Mouse (Mus musculus): Measurements from ENCODE around the gene Gpr173. TPM values are rescaled to one million over a fixed set of nuclear protein-coding genes. Genes with fewer than 3 reads are reported as not detected.
"Not testable (repeated sequence)": the region's sequence is repeated elsewhere in the genome, so short reads cannot be mapped to it uniquely, and the experiment has no call there.

The Gpr173 gene
- polyA plus RNA-seq, 1 experiment from 2014 or later, result 12.2 TPM

DNA sequence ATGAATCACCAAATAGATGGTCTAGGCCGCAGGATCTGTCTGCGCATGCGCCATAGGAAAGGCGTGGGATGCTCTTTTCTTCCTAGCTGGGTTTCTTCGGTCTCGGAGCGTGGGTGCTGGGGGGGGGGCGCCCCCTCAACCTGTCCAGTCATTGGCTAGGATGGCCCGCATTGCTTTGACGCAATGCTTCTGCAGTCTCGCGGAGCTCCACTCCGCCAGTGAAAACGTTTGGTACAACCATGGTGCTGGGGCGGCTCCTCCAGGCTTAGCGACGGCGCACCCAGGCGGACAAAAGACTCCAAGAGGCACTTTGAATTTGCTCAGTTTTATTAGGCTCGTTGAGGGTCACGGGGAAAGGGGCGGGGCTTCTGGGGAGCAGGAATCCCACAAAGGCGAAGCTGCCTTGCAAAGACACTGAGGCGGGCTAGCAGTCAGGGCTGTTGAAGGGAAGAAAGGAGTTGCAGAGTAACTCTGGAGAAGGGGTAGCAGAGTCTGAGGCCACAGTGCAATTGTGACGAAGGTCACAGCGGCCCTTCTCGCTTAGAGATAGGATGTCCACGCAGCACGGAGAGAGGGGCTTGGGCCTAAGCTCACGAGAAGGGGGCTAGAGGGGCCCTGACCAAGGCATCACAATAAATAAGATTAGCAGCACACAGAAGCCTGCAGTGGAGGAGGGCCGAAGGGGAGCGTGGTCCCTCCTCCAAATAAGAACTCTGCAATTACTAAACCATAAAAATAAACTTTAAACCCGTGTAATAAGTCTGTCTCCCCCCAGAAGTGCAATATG lies 31.8 kb downstream of the Gpr173 start:
- ATAC-seq, result peak; percentile 100
- peak overlapping the region; percentile 95 for H3K27ac ChIP-seq
- peak overlapping the region; percentile 53 for H3K4me2 ChIP-seq (replicated peaks)
- H3K27me3 ChIP-seq, result peaks cover 69% of the 10 kb centered on the region
- peak overlapping the region; percentile 68 for H3K9ac ChIP-seq (replicated peaks)
- peaks cover 19% of the 10 kb centered on the region for H3K36me3 ChIP-seq
- peaks cover 29% of the 10 kb centered on the region for H3K4me1 ChIP-seq (replicated peaks)
- peak overlapping the region; percentile 29 for H3K4me3 ChIP-seq (replicated peaks)
- H3K9me3 ChIP-seq, result no peaks in the 10 kb centered on the region
- 14% methylated on average over 33 of the region's 33 CpGs for WGBS

GRCm38 (mm10) chrX:152336123-152336522 lies 32.4 kb downstream of the Gpr173 start:
- peak overlapping the region; percentile 20; the same call in 1 of the 2 replicates for H3K4me2 ChIP-seq (replicated peaks)
- peak; percentile 55 for ATAC-seq
- peak overlapping the region; percentile 95 for H3K27ac ChIP-seq
- H3K9ac ChIP-seq (replicated peaks); H3K4me3 ChIP-seq (replicated peaks); H3K9me3 ChIP-seq: not testable (repeated sequence)
- peaks cover 27% of the 10 kb centered on the region for H3K4me1 ChIP-seq (replicated peaks)
- WGBS, result 53% methylated on average over 4 of the region's 4 CpGs
- H3K36me3 ChIP-seq, result peaks cover 19% of the 10 kb centered on the region
- peaks cover 63% of the 10 kb centered on the region for H3K27me3 ChIP-seq

GRCm38 (mm10) chrX:152329400-152329799 lies 39.1 kb downstream of the Gpr173 start:
- not testable (repeated sequence) for H3K4me2 ChIP-seq (replicated peaks); H3K4me1 ChIP-seq (replicated peaks); H3K36me3 ChIP-seq; ATAC-seq; H3K4me3 ChIP-seq (replicated peaks); H3K9ac ChIP-seq (replicated peaks); H3K9me3 ChIP-seq; H3K27ac ChIP-seq
- H3K27me3 ChIP-seq, result peaks cover 62% of the 10 kb centered on the region

GRCm38 (mm10) chrX:152327689-152328052 lies 40.8 kb downstream of the Gpr173 start:
- 28% methylated on average over 8 of the region's 8 CpGs for WGBS
- H3K4me1 ChIP-seq (replicated peaks), result peaks cover 8% of the 10 kb centered on the region
- no peaks in the 10 kb centered on the region for H3K36me3 ChIP-seq
- no peak; the same call in 1 of the 2 replicates for ATAC-seq
- no peaks in the 10 kb centered on the region for H3K9me3 ChIP-seq
- 0 out of 2 replicates have a peak overlapping the region, but pooled peaks have one; percentile 23 for H3K9ac ChIP-seq (replicated peaks)
- peaks cover 60% of the 10 kb centered on the region for H3K27me3 ChIP-seq
- H3K4me2 ChIP-seq (replicated peaks), result peak overlapping the region; percentile 61
- H3K4me3 ChIP-seq (replicated peaks), result peak overlapping the region; percentile 58
- peak overlapping the region; percentile 31; the same call in 1 of the 2 replicates for H3K27ac ChIP-seq

DNA sequence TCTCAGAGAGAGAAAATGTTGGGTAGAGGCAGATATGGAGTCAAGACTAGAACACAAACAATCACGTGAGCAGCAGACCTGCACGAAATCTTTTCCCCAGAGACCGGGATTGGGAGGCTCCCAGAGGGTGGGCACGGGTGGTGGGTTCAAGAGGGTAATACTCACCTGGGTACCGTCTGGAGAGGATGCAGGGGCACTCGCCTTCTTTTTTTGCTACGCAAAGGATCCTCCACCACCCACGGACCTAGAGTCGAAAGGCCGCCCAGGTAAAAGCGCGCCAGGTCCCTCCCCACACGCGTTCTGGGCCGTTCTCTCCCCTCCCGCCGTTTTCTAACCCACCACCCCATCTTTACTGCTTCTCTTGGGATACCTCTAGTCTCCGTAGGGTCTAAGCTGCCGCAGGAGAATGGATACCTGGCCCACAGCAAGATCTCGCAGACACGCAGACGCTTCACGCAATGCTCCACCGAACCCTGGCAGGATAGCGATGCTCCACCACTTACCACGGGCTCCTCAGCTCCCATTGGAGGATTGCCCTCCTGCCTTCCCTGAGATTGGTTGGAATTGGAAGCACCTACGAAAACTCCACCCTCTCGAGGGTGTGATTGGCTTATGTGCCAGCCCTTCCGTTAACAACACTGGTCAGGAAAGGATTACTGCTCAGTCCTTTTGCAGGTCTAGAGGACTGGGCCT lies 41.4 kb downstream of the Gpr173 start, which contains the start of gene Kantr:
Gene Kantr, minus strand, starts transcription at position 500 of the 693 bp plus-strand sequence.
- Histone ChIP-seq H3K9ac (replicated peaks) (peak within 1 kb of the TSS; percentile 73), H3K4me3 (replicated peaks) (peak within 1 kb of the TSS; percentile 58), H3K4me2 (replicated peaks) (peak within 1 kb of the TSS; percentile 61), H3K4me1 (replicated peaks) (peaks cover 8% of the 10 kb centered on the region), H3K27me3 (peaks cover 62% of the 10 kb centered on the region), H3K27ac (peak within 1 kb of the TSS; percentile 62), H3K36me3 (no peaks in the 10 kb centered on the region), H3K9me3 (no peaks in the 10 kb centered on the region)
- 19% methylated on average over 29 of the region's 29 CpGs for WGBS
- peak; percentile 100 for ATAC-seq

DNA sequence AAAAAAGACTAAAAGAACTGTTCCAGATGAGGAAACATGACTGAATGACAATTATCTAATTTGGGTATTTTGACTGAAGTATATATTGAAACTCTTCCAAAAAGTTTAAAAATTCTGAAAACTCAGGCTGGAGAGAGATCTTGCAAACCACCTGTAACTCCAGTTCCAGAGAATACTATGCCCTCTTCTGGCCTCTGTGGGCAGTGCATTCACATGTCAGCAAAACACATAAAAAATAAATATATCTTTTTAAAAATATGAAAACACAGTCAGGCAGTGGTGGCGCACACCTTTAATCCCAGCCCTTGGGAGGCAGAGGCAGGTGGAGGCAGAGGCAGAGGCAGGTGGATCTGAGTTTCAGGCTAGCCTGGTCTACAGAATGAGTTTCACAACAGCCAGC lies 44.9 kb downstream of the Gpr173 start:
- Histone ChIP-seq H3K36me3 (no peaks in the 10 kb centered on the region), H3K27me3 (peaks cover 66% of the 10 kb centered on the region), H3K4me2 (replicated peaks) (no peak overlapping the region), H3K4me1 (replicated peaks) (peaks cover 8% of the 10 kb centered on the region), H3K9ac (replicated peaks) (no peak overlapping the region), H3K27ac (no peak overlapping the region), H3K9me3 (no peaks in the 10 kb centered on the region), H3K4me3 (replicated peaks) (no peak overlapping the region)
- WGBS, result 96% methylated on average over 1 of the region's 1 CpGs
- ATAC-seq, result no peak

DNA sequence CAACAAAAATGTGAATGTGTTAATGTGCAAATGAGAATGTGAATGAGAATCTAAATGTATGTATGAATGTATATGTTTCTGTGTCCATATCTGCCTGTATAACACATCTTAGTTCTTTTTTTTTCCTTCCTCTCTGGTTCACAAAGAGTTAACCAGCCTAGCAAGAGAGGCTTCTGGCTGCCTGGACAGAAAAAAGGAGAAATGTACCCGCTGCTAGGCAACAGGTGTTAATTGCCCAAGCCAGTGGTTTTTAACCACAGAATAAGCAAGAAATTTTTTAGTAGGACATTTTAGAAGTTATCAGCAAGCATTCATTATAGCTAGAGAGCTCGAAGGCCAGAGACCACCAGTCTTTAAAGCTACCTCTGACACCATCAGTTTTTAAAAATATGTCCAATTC lies 45.7 kb downstream of the Gpr173 start:
- ATAC-seq, result no peak
- no peak overlapping the region for H3K9ac ChIP-seq (replicated peaks)
- peaks cover 8% of the 10 kb centered on the region for H3K4me1 ChIP-seq (replicated peaks)
- no peak overlapping the region for H3K4me3 ChIP-seq (replicated peaks)
- no peak overlapping the region for H3K4me2 ChIP-seq (replicated peaks)
- no peaks in the 10 kb centered on the region for H3K9me3 ChIP-seq
- H3K27ac ChIP-seq, result no peak overlapping the region
- peaks cover 61% of the 10 kb centered on the region for H3K27me3 ChIP-seq
- no peaks in the 10 kb centered on the region for H3K36me3 ChIP-seq
- WGBS, result 42% methylated on average over 2 of the region's 2 CpGs

DNA sequence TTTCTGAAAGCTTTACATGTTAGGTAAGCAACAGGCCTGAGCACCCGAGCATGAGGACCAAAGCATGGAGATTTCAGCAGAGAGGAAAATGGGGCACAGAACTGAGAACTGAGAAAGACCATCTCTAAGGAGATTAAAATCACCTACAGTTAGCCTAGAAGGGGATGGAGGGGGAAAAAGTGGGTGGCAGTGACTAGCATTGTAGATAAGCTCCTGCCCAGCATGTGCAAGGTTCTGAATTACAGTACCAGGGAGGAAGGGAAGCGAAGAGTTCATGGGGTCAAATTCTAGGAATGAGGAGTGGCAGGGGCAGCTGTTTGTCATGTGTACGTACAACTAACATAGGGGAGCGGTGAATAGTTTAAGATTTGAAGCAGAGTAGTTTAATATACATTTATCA lies 48.0 kb downstream of the Gpr173 start:
- Histone ChIP-seq H3K27ac (no peak overlapping the region), H3K27me3 (peaks cover 46% of the 10 kb centered on the region), H3K4me3 (replicated peaks) (no peak overlapping the region), H3K4me1 (replicated peaks) (no peaks in the 10 kb centered on the region), H3K9ac (replicated peaks) (no peak overlapping the region), H3K4me2 (replicated peaks) (no peak overlapping the region), H3K36me3 (no peaks in the 10 kb centered on the region), H3K9me3 (no peaks in the 10 kb centered on the region)
- WGBS, result 86% methylated on average over 4 of the region's 4 CpGs
- no peak for ATAC-seq

DNA sequence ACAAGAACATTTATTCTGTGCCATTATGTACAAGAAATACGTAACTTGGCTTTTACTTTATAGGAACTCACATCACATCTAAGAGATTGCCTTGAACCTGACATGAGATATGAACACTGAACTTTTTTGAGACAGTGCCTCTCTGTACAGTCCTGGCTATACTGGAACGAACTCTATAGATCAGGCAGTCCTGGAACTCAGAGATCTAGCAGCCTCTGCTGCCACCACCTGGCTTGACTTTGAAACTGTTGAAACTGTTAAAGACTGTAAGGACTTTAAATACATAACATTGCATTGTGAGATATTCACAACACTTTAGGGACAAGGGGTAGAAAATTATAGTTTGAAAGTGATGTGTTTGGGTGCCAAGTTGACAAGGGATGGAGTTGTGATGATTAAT lies 60.6 kb downstream of the Gpr173 start:
- ATAC-seq, result 0 out of 2 replicates have a peak, but pooled peaks have one; percentile 43
- H3K4me3 ChIP-seq (replicated peaks), result no peak overlapping the region

DNA sequence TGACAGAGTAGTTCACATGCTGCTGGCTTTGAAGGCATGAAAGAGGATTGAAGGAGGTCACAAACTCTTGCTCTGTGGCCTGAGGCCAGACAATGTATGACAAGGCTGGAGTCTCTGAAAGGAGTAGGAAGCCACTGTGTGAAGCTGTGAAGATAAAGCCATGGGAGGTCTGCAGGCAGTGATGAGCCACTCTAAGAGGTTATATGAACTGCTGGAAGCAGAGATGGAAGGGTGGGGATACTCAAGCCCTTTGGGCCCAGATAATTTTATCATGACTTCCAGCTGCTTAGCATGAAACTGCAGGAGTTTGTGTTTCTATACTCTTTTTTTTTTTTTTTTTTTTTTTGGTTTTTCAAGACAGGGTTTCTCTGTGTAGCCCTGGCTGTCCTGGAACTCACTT lies 61.1 kb downstream of the Gpr173 start:
- no peaks in the 10 kb centered on the region for H3K4me1 ChIP-seq (replicated peaks)
- H3K4me3 ChIP-seq (replicated peaks), result no peak overlapping the region
- ATAC-seq, result no peak

More for the DNA sequence above, 60.6 kb downstream of the Gpr173 start:
- no peak overlapping the region for H3K4me2 ChIP-seq (replicated peaks)
- no peak overlapping the region for H3K9ac ChIP-seq (replicated peaks)
- H3K4me1 ChIP-seq (replicated peaks), result no peaks in the 10 kb centered on the region
- H3K36me3 ChIP-seq, result no peaks in the 10 kb centered on the region
- H3K9me3 ChIP-seq, result no peaks in the 10 kb centered on the region
- peaks cover 33% of the 10 kb centered on the region for H3K27me3 ChIP-seq
- no peak overlapping the region for H3K27ac ChIP-seq
- 68% methylated on average over 2 of the region's 2 CpGs for WGBS

DNA sequence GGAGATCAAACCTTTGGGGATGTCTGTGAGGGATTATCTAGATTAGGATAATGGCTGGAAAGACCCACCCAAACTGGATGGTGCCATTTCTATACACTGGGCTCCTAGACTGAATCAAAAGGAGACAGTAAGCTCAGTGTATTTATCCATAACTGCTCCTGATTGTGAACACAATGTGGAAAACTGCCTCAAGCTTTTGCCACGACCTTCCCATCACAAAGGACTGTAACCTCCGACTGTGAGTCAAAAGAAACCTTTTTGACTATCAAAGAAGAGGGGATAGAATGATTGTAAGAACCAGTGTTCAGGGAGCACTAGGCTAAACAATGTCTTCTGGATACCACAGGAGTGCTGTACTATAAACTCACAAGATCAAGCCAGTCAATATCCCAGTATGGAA lies 62.3 kb downstream of the Gpr173 start:
- H3K4me2 ChIP-seq (replicated peaks), result no peak overlapping the region
- no peak overlapping the region for H3K4me3 ChIP-seq (replicated peaks)
- no peaks in the 10 kb centered on the region for H3K36me3 ChIP-seq
- WGBS, result 66% methylated on average over 2 of the region's 2 CpGs
- no peaks in the 10 kb centered on the region for H3K4me1 ChIP-seq (replicated peaks)
- H3K27ac ChIP-seq, result no peak overlapping the region
- H3K27me3 ChIP-seq, result peaks cover 40% of the 10 kb centered on the region
- H3K9me3 ChIP-seq, result no peaks in the 10 kb centered on the region
- ATAC-seq, result no peak
- no peak overlapping the region for H3K9ac ChIP-seq (replicated peaks)

More for the DNA sequence above, 61.1 kb downstream of the Gpr173 start:
- Histone ChIP-seq H3K27me3 (peaks cover 37% of the 10 kb centered on the region), H3K36me3 (no peaks in the 10 kb centered on the region), H3K4me2 (replicated peaks) (no peak overlapping the region), H3K27ac (no peak overlapping the region), H3K9ac (replicated peaks) (no peak overlapping the region), H3K9me3 (no peaks in the 10 kb centered on the region)
